Mouse (Mus musculus): ENCODE measurements at regions not wholly inside any gene's neighbourhood (a gene's known extent, or its start where the extent isn't known, plus 50 kb on each side); places are given as distances from the start of the nearest gene placed in this dataset.

DNA sequence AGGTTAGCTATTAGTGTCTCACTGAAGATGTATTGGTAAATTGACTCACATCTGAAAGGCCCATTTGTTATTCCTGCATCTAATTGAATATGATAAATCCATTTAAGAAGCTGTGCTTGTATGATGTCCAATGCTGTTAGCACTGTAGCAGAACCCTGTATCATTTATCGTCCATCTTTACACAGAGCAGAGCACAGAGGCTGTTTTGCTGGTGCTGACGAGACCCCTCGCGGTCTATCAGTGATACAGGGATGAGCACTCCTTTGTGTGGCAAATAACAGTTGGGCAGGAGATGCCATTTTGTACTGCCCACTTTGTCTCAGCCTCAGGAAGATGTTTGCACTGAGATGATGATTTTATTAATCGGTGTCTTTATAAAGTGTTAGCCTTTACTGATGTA, 528.9 kb downstream of the Dnah5 start:
- no peak overlapping the region for H3K27ac ChIP-seq (ENCODE audit: insufficient read depth, low read length)
- 92% methylated on average over 5 of the region's 5 CpGs for WGBS
- no peaks in the 10 kb centered on the region for H3K27me3 ChIP-seq (ENCODE audit: control insufficient read depth, insufficient read depth, low read length)
- no peaks in the 10 kb centered on the region for H3K4me1 ChIP-seq (ENCODE audit: control insufficient read depth, insufficient read depth, low read length)
- DNase-seq: no peak
- TF ChIP-seq CTCF (IDR thresholded peaks at IDR 0.05; ENCODE audit: borderline replicate concordance, insufficient read depth, low read depth, low read length) (no peak), POLR2A (IDR thresholded peaks at IDR 0.05; ENCODE audit: borderline replicate concordance, insufficient read depth, low read length) (no peak)
- H3K4me3 ChIP-seq (replicated peaks; ENCODE audit: insufficient read depth, low read depth, low read length): no peak overlapping the region

DNA sequence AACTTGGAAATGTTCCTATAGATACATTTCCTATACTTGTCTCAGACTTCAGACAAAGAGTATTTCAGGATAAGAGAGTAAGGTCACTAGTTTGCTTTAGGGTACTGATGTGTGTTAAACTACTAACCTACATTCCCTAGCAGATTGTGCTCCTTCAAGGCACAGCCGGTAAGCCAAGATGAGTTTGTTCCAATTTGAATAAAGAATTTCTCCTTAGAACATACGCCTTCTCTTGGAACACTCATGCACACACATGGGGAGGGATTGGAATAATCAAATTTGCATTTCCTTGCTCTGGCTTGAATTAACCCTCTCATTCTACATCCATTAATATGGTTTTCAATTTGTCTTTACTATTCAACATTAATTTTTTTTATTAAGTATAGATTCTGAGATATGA, 537.0 kb downstream of the Dnah5 start:
- 43% methylated on average over 2 of the region's 2 CpGs for WGBS
- Histone ChIP-seq H3K4me1 (ENCODE audit: control insufficient read depth, insufficient read depth, low read length) (no peaks in the 10 kb centered on the region), H3K27ac (ENCODE audit: insufficient read depth, low read length) (no peak overlapping the region), H3K27me3 (ENCODE audit: control insufficient read depth, insufficient read depth, low read length) (no peaks in the 10 kb centered on the region), H3K4me3 (replicated peaks; ENCODE audit: insufficient read depth, low read depth, low read length) (no peak overlapping the region)
- DNase-seq: no peak
- TF ChIP-seq CTCF (IDR thresholded peaks at IDR 0.05; ENCODE audit: borderline replicate concordance, insufficient read depth, low read depth, low read length) (no peak), POLR2A (IDR thresholded peaks at IDR 0.05; ENCODE audit: borderline replicate concordance, insufficient read depth, low read length) (no peak)

DNA sequence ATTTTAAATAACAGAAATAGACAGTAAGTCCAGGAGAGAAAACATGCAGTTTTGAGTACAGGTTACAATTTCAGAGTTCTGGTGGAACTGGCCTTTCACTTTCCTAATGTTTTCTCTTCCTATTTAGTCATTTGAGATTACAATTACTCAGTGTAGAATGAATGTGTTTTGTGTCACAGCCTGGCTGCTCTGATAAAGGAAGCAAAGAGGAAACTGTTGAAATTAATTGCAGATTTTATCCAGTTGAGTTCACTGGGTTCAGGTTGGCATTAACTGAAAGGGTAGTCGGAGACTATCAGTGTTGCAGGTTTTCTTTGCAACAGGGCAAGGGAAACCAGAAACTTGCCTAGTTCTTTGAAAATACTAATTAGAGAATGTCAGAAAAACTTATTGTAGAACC, 542.1 kb downstream of the Dnah5 start:
- Histone ChIP-seq H3K27me3 (ENCODE audit: control insufficient read depth, insufficient read depth, low read length) (no peaks in the 10 kb centered on the region), H3K27ac (ENCODE audit: insufficient read depth, low read length) (no peak overlapping the region), H3K4me1 (ENCODE audit: control insufficient read depth, insufficient read depth, low read length) (no peaks in the 10 kb centered on the region), H3K4me3 (replicated peaks; ENCODE audit: insufficient read depth, low read depth, low read length) (no peak overlapping the region)
- WGBS: 71% methylated on average over 1 of the region's 1 CpGs
- no peak for TF ChIP-seq CTCF (IDR thresholded peaks at IDR 0.05; ENCODE audit: borderline replicate concordance, insufficient read depth, low read depth, low read length)
- no peak for DNase-seq

DNA sequence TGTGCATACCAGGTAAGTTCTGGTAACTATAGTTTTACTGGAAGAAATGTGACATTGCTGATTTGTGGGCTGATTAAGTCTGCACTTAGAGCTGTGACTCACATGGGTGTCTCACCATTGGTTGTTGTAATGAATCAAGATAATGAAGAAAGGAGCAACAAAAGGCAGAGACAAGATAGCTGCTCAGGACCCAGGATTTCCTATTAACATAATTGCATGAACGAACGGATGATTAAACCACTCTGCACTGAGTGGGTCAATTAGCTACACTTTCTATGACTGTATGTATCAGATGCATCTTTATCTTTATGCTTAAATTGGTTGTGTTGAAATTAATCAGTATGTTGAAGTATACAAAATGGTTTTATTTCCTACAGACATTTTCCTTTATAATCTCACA, 543.1 kb downstream of the Dnah5 start:
- no peak for TF ChIP-seq POLR2A (IDR thresholded peaks at IDR 0.05; ENCODE audit: borderline replicate concordance, insufficient read depth, low read length)
- TF ChIP-seq CTCF (IDR thresholded peaks at IDR 0.05; ENCODE audit: borderline replicate concordance, insufficient read depth, low read depth, low read length): no peak
- 34% methylated on average over 2 of the region's 2 CpGs for WGBS
- H3K4me3 ChIP-seq (replicated peaks; ENCODE audit: insufficient read depth, low read depth, low read length): no peak overlapping the region

DNA sequence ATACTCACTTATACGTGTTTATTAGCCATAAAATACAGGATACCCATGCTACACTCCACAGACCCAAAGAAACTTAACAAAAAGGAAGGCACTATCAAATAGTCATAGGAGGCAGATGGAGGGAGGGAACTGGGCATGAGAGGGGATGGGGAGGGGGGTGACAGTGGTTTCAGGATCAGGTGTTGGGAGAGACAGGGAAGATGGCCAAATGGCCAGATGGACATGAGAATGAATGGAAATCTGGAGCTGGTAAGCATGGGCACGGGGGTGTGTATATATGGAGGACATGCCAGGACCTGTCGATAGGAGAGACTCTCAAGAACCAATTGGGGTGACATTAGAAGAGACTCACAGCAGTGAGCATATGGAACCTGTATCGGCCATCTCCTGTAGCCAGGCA, 555.2 kb downstream of the Dnah5 start:
- Histone ChIP-seq H3K27me3 (ENCODE audit: control insufficient read depth, insufficient read depth, low read length) (no peaks in the 10 kb centered on the region), H3K4me1 (ENCODE audit: control insufficient read depth, insufficient read depth, low read length) (no peaks in the 10 kb centered on the region), H3K4me3 (replicated peaks; ENCODE audit: insufficient read depth, low read depth, low read length) (no peak overlapping the region), H3K27ac (ENCODE audit: insufficient read depth, low read length) (no peak overlapping the region)
- TF ChIP-seq CTCF (IDR thresholded peaks at IDR 0.05; ENCODE audit: borderline replicate concordance, insufficient read depth, low read depth, low read length) (no peak), POLR2A (IDR thresholded peaks at IDR 0.05; ENCODE audit: borderline replicate concordance, insufficient read depth, low read length) (no peak)
- DNase-seq: peak in 1 of 2 experiments; percentile 3
- WGBS: 30% methylated on average over 4 of the region's 4 CpGs

More for the DNA sequence above, 543.1 kb downstream of the Dnah5 start:
- no peaks in the 10 kb centered on the region for H3K27me3 ChIP-seq (ENCODE audit: control insufficient read depth, insufficient read depth, low read length)
- no peak for DNase-seq
- H3K4me1 ChIP-seq (ENCODE audit: control insufficient read depth, insufficient read depth, low read length): no peaks in the 10 kb centered on the region
- no peak overlapping the region for H3K27ac ChIP-seq (ENCODE audit: insufficient read depth, low read length)

All from cerebellum, adult 2 months (tissue).